In the genomic region with DNA sequence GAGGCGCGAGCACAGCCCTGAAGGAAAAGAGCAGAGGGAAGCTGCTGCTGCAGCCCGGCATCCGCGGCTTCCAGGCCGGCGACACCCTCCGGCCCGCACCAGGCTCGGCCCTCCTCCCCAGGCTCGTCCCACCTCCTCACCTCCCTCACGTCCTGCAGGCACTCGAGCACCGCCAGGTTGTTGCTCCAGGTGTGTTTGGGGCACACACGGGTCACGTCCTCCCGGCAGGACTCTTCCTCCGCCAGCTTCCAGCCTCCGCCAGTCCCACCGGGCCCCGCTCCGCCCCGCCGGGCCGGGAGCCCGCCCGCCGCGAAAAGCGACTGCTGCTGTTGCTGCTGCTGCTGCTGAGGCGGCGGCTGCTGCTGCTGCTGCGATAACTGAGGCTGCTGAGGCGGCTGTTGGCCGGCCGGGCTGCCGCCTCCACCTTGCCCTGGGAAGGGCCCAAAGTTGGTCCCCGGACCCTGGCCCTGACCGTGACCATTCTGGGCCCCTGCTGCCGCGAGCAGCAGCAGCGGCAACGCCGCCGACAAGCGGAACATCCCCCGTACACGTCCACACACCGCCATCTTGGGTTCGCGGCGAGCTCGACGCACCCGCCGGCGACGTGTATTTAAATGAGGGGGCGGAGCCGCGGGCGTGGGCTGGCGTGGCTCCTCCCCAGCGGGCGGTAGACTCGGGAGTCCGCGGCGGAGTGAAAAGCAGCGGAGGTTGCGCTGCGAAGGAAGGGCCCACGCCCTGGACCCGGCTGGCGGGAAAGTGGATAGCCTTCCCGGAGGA, we compare ENCODE assay signal across 8 mouse cellular contexts. TPM values are rescaled to one million over a fixed set of nuclear protein-coding genes. Genes with fewer than 3 reads are reported as not detected.
DNase-seq lines count a peak whose midpoint lies in the region; ATAC-seq lines count a peak whose summit lies in the region.

Glg1 (minus strand) TSS at position 586 of the 777 bp plus-strand sequence.

- peak; percentile 93 for ATAC-seq in heart, embryonic 13.5 days (ENCODE audit: extremely low read depth, insufficient number of reproducible peaks, low FRiP score, low TSS enrichment)
- ATAC-seq in liver, embryonic 12.5 days: peak; percentile 88
- ATAC-seq in stomach, embryonic 15.5 days (ENCODE audit: insufficient read depth, low FRiP score, low read depth): peak; percentile 95

- H3K4me2 ChIP-seq in heart, embryonic 13.5 days: peak within 1 kb of the TSS; percentile 77
- peak within 1 kb of the TSS; percentile 70 for H3K4me2 ChIP-seq in liver, embryonic 12.5 days
- H3K4me2 ChIP-seq in stomach, embryonic 15.5 days: peak within 1 kb of the TSS; percentile 51

- peak within 1 kb of the TSS; percentile 94 for H3K4me3 ChIP-seq in brown adipose tissue, adult 24 weeks (ENCODE audit: insufficient read depth, low read depth, low read length)
- peak within 1 kb of the TSS; percentile 78 for H3K4me3 ChIP-seq in heart, embryonic 13.5 days
- H3K4me3 ChIP-seq in liver, embryonic 12.5 days: peak within 1 kb of the TSS; percentile 89
- peak within 1 kb of the TSS; percentile 89 for H3K4me3 ChIP-seq in stomach, embryonic 15.5 days (replicated peaks)

- H3K27me3 ChIP-seq in heart, embryonic 13.5 days (replicated peaks): no peaks in the 10 kb centered on the region
- peaks cover 14% of the 10 kb centered on the region; the same call in 1 of the 2 replicates for H3K27me3 ChIP-seq in liver, embryonic 12.5 days (replicated peaks)
- H3K27me3 ChIP-seq in stomach, embryonic 15.5 days (replicated peaks): no peaks in the 10 kb centered on the region

- H3K27ac ChIP-seq in brown adipose tissue, adult 24 weeks (replicated peaks; ENCODE audit: low read depth, low read length): peak within 1 kb of the TSS; percentile 71
- H3K27ac ChIP-seq in heart, embryonic 13.5 days (replicated peaks): peak within 1 kb of the TSS; percentile 97
- peak within 1 kb of the TSS; percentile 98 for H3K27ac ChIP-seq in liver, embryonic 12.5 days
- H3K27ac ChIP-seq in stomach, embryonic 15.5 days: peak within 1 kb of the TSS; percentile 99

- WGBS in heart, embryonic 13.5 days: under 1% methylated on average over 68 of the region's 76 CpGs
- 2% methylated on average over 75 of the region's 76 CpGs for WGBS in liver, embryonic 12.5 days (ENCODE audit: insufficient replicate concordance)
- under 1% methylated on average over 75 of the region's 76 CpGs for WGBS in stomach, embryonic 15.5 days

- H3K9ac ChIP-seq in heart, embryonic 13.5 days: peak within 1 kb of the TSS; percentile 93
- H3K9ac ChIP-seq in liver, embryonic 12.5 days: peak within 1 kb of the TSS; percentile 93
- peak within 1 kb of the TSS; percentile 96 for H3K9ac ChIP-seq in stomach, embryonic 15.5 days

- peaks cover 11% of the 10 kb centered on the region; the same call in 1 of the 2 replicates for H3K36me3 ChIP-seq in heart, embryonic 13.5 days
- H3K36me3 ChIP-seq in liver, embryonic 12.5 days: peaks cover 7% of the 10 kb centered on the region
- H3K36me3 ChIP-seq in stomach, embryonic 15.5 days: 0 out of 2 replicates have a peak, but pooled peaks cover 4% of the 10 kb centered on the region

- no peaks in the 10 kb centered on the region for H3K9me3 ChIP-seq in heart, embryonic 13.5 days
- H3K9me3 ChIP-seq in liver, embryonic 12.5 days (replicated peaks): no peaks in the 10 kb centered on the region
- no peaks in the 10 kb centered on the region for H3K9me3 ChIP-seq in stomach, embryonic 15.5 days

- H3K4me1 ChIP-seq in brown adipose tissue, adult 24 weeks (ENCODE audit: control insufficient read depth, insufficient read depth, insufficient read length, low read length): no peaks in the 10 kb centered on the region
- peaks cover 33% of the 10 kb centered on the region for H3K4me1 ChIP-seq in heart, embryonic 13.5 days
- peaks cover 31% of the 10 kb centered on the region for H3K4me1 ChIP-seq in liver, embryonic 12.5 days
- peaks cover 6% of the 10 kb centered on the region; the same call in 1 of the 2 replicates for H3K4me1 ChIP-seq in stomach, embryonic 15.5 days

- DNase-seq in CD4-positive, CD25-positive, alpha-beta regulatory T cell, adult 2 months (ENCODE audit: low read depth, low spot score): peak; percentile 96
- DNase-seq in fat pad, adult 2 months (ENCODE audit: extremely low read depth, low read depth, low spot score): peak; percentile 11
- peak; percentile 97 for DNase-seq in kidney, postnatal 10 days
- DNase-seq in natural killer cell, adult 2 months (ENCODE audit: low spot score in 2 of 2): peak; percentile 83 to 91

RNA-seq across cellular contexts. Expression of gene Glg1, which starts in this region (rescaled TPM):
- polyA plus RNA-seq in brown adipose tissue, adult 24 weeks (2012; ENCODE audit: insufficient read depth, insufficient read length, missing spikeins): 13.9 and 21.8 TPM in 2 replicates
- polyA plus RNA-seq in heart, embryonic 13.5 days (2015; fragmentation: Nextera tagmentation; extraction: Ambion mirVana): 56.6 and 61.5 TPM in 2 replicates
- 30.7 and 32.3 TPM in 2 replicates for polyA plus RNA-seq in liver, embryonic 12.5 days (2016; fragmentation: Nextera tagmentation; extraction: Ambion mirVana)
- polyA plus RNA-seq in stomach, embryonic 15.5 days (2015; fragmentation: Nextera tagmentation; extraction: Ambion mirVana): 63.4 and 63.7 TPM in 2 replicates

Comparison
In these comparisons a context has a peak if more than half of its experiments do, and no peak if none do; other contexts are left out.
1. Peak in every context shown above with its lines: DNase-seq, ATAC-seq, H3K4me3 ChIP-seq and H3K27ac ChIP-seq.
2. DNase-seq: peak in every context shown above with its lines; median percentile 97 in kidney, postnatal 10 days; 96 in CD4-positive, CD25-positive, alpha-beta regulatory T cell, adult 2 months; 87 in natural killer cell, adult 2 months; 11 in fat pad, adult 2 months.